Mouse (Mus musculus): ENCODE measurements around the gene Bicc1.

DNA sequence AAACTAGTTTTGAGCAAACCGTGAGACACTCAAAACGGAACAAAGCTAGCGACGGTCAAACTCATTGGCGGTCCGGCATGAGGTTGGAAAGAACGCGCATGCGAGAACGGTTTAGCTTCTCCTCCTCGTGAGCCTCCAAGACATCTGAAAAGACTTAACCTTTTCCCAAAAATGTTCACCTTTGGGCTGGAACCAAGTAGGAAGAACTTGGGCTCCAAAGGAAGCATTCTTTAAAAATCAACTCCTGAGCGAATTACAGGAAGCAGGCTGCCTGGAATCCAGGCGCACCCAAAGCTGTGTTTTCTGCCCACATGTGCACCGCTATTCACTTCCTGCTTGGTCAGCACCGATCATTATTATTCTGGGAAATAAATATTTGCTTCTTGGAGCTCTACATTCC is 15.8 kb upstream of the Bicc1 start:
- TF ChIP-seq CTCF (IDR thresholded peaks at IDR 0.05; ENCODE audit: low read depth, low read length) (no peak), POLR2A (IDR thresholded peaks at IDR 0.05; ENCODE audit: extremely low read depth, insufficient read depth, low read length) (no peak)
